Mouse (Mus musculus) left cerebral cortex, adult 18-20 months (tissue): Measurements from ENCODE around the gene Vps4b. TPM values are rescaled to one million over a fixed set of nuclear protein-coding genes. Genes with fewer than 3 reads are reported as not detected.

Experiments used
- DNase-seq, 2 experiments: peaks; one replicate each; pipeline ENCODE4 v3.0.0; 2021 to 2022; ENCODE audit warnings: low spot score in 2 of 2, mixed read lengths in 1 of 2
- long read RNA-seq, 2 experiments: library from polyadenylated mRNA; stranded (forward); transcript quantifications; one replicate each; pipeline ENCODE4 v2.0.0; 2021
- total RNA-seq, 2 experiments: library from RNA; stranded (reverse); gene quantifications; 2 replicates each; pipeline ENCODE4 v1.2.3; 2021

Gene Vps4b
- total RNA-seq: 10 to 100 TPM; 56.1 to 58.3 TPM
- long read RNA-seq, experiment 1, full-length matches to known transcripts: 54 of 59 reads
- long read RNA-seq, experiment 1, partial matches to known transcripts: 2 of 59 reads
- long read RNA-seq, experiment 1, other reads (novel, unspliced or antisense): 3 of 59 reads
- long read RNA-seq, experiment 2, full-length matches to known transcripts: 30 of 41 reads
- long read RNA-seq, experiment 2, partial matches to known transcripts: 5 of 41 reads
- long read RNA-seq, experiment 2, other reads (novel, unspliced or antisense): 6 of 41 reads

GRCm38 (mm10) chr1:106796542-106796924 is at the start of gene Vps4b:
Gene Vps4b, minus strand, starts transcription at chr1:106796728.
- peak; percentile 92 to 93 for DNase-seq

GRCm38 (mm10) chr1:106828784-106829183 is 32.3 kb upstream of the Vps4b start:
- DNase-seq: no peak

- no peak for DNase-seq
Measured at GRCm38 (mm10) chr1:106822297-106822696, 25.8 kb upstream of the Vps4b start.

DNA sequence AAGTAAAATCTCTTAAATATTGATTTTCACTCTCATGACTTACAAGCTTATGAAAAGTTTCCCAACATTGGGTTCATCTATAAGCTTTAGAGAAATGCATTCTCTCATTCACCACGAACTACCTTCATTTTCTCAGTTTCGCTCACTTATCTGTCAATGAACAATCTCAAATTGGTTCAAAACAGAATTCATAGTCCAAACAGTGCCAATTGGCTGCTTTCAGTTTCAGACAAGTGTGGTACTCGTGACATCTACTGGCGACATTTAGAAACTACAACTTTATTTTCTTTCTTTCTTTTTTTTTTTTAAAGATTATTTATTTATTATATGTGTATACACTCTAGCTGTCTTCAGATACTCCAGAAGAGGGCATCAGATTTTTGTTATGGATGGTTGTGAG is 21.8 kb upstream of the Vps4b start:
- no peak for DNase-seq

GRCm38 (mm10) chr1:106816766-106817165 is 20.2 kb upstream of the Vps4b start:
- no peak for DNase-seq

DNA sequence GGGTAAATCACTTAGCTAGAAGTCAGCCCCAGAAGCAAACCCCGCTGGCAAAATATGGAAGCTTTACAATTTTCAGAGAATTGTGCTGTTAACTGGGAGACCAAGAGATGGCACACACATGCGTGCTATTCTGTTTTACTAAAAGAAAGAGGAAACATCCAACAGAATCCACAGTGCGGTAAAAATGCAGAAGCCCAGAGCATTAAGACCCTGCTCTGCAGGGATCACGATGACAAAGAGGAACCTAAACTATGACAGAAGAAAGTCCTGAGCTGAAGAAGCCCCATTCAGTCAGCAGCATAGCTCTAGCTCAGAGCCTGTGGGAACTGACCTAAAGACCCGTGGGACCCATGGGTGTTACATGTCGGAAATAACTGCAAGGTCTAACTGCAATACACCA is 18.7 kb upstream of the Vps4b start:
- DNase-seq: no peak

DNA sequence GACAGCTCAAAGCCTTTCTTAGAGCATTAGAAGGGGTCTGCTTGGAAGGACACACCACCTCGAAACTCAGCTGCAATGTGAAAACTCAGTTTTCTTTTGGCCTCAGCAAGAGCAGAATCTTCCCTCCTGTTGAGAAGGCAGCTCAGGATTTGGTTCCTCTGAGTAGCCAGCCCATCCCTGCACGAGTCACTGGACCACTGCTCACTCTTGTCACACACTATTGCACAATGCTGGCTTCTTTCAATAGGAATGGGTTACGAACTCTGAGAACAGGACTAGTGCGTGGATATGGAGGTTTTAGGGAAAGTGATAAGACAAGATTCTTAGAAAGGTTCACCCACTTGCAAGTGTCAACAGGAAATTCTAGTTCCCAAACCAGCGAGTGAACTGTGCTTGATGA is 18.3 kb upstream of the Vps4b start:
- no peak for DNase-seq

DNA sequence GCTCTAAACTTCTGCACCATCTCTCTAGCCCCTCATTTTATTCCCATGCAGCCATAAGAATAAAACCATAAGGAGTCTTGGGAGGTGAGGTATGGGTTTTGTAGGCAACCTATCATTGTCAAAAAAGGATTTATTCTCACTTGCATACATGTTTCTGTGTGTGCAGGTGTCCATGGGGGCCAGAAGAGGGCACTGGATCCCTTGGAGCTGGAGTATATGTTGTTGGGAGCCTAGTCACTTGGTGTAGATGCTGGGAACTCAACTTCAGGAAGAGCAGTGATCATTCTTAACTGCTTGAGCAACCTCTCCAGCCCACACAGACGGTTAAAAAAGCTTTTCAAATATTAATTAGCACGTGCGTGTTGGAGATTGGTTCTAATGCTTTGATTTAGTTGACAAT is 3.4 kb upstream of the Vps4b start:
- DNase-seq: no peak

- DNase-seq: no peak
Measured at GRCm38 (mm10) chr1:106799406-106799805, 2.9 kb upstream of the Vps4b start.

DNA sequence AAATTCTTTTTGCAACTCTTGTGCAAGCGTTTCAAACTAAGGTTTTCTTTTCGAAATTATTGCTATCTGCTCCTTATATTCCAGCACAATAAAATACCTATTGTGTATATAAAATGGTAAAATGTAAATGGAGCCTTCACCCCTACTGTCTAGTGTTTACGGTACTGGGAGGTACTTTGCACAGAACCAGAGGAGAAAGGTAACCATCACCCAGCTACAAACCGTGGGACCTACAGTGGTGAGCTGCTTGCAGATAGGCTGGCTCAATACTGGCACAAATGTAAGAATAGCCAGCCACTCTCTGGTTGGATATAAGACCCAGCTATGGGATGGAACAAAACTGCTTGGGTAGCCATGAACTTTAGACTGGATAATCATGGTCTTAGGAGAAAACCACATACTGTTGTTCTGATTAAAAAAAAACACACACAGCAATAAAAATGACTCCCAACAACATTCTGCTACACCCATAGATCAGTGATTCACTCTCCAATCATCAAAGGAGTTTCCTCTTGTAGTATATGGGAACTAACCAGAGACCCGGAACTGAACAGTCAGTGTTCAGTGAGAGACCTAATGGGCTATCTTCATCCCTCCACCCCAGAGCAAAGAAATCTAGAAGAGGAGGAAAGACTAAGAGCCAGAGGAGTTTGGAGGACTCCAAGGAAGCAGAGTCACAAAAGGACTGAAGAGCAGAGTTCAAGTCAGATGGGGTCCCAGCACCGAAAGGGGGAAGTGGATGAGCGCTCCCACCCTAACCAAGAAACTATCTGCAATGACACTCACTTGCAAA is 655 bp upstream of the Vps4b start:
- DNase-seq: no peak

DNA sequence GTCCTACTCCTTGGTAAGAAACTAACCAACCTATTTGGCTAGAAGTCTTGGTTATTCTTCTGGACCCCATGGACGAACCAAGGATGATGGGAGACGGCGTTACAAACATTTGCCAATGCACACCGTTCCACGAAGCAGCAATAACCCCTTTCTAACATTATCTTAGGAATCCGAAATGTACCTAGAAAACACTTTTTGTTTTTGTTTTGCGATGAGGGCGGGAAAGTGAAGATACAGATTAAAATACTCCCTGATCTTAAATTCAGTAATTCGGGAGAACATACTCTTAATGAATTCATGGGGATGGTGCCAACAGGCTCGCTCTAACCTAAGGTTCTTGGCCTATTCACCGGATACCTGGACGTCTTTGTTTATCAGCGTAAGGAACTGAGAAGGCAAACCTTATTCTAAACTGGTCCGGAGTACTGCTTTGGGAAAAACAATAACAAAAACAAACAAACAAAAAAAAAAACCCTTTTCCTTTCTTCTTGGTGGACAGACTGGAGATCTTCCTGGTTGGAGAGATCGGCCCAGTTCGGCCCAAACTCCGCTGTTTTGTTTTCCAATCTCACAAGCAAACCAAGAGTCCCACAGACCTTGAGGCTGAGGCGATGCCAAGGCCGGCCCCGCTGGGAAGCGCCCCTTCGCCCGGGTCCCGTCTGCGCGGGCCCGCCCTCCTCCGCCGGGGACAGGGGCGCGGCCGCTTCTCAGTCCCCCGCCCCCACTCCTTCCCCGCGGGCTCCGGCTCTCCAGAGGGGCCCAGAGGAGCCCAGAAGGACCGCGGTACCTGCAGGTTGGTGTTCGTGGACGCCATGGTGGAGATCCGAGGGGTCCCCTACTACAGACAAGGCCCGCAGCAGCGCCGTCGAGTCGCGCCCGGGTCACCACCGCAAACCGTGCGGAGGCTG is 640 bp downstream of the Vps4b start:
- no peak for DNase-seq

- DNase-seq: no peak
Measured at GRCm38 (mm10) chr1:106774896-106775295, 21.6 kb downstream of the Vps4b start.

- no peak for DNase-seq
Measured at GRCm38 (mm10) chr1:106774092-106774491, 22.4 kb downstream of the Vps4b start.

DNA sequence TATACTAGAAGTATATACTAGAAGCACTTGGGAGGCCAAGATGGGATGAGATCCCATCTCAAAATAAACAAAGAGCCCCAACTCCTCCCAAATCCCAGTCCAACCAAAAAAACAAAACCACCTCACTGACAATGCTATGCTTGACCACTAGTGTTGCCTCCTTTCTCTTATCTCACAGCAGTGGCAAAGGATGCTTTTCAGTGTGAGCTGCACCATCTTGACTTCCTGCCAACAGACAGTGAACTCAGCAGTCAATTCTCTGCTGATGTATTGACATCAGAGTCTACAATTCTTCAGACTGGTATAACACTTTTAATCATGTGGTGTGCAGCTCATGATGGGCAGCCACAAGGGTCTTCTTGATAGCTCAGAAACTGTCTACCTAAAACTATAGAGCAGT is 27.8 kb downstream of the Vps4b start:
- DNase-seq: no peak

DNA sequence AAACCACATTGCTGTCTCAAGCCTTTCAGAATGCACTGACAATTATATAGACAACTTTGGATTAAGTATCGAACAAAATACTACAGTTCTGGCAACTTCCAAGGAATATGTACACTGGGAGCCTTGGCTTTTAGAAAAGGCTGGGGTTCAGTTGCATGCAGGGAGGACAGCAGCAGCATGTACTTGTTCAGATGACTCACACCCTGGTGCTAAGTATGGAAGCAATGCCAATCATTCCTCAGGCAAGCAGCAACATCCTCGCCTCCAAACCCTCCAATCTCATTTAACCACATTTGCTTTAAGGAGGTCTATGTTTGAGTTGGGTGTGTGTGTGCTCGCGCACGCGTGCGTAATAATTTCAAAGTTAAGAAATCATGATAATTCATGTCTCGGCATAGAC is 30.8 kb downstream of the Vps4b start:
- DNase-seq: peak; percentile 8 to 23

DNA sequence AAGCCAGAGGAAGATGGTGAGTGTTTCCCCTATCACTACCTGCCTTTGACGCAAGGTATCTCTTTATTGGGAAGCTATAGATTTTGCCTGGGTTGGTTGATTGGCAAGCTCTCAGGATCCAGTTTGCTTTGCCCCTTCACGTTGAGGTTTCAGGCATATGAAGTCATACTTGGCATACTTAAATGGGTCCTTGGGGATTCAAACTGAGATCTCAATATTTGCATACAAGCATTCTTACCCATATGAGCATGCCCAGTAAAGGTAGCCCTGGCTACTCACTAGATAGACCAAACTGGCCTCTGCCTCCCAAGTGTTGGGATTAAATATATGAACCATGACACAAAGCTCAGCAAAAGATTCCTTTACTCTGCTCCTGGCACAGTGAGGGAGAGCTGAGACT is 31.7 kb downstream of the Vps4b start:
- no peak for DNase-seq

DNA sequence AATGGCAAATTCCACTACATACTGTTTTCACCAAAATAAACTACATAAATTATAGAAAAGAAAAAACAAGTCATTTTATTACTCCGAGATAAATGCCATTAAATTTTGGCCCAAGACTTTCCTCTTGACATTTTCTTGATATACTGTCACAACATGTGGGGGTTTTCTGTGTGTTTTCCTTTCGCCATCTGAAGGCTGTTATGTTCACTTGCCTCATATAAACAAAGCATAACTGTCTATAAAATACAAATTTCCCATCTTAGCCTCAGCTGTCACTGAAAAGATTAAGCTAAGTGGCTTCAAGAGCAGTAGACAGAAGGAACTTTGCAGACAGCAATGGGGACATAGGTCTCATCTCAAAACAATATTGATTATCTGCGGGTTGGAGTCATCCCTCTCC is 32.2 kb downstream of the Vps4b start:
- no peak for DNase-seq

DNA sequence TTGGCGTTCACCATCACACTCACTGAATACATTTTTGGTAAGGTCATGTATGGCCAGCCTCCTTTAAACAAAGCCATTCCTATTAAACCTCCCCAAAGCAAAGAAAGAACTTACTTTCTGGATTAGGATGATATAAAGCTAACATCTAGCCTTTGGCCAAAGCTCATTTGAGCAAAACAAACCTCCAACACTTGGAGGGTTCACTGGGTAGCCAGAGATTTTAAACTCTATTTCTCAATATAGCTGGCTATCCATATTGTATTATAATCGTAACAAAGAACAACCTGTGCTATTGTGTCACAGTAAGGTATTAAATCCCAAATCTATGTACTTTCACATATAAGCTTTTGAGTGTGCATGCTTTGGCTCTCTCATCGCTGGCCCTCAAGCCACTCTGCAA is 35.8 kb downstream of the Vps4b start:
- no peak for DNase-seq

DNA sequence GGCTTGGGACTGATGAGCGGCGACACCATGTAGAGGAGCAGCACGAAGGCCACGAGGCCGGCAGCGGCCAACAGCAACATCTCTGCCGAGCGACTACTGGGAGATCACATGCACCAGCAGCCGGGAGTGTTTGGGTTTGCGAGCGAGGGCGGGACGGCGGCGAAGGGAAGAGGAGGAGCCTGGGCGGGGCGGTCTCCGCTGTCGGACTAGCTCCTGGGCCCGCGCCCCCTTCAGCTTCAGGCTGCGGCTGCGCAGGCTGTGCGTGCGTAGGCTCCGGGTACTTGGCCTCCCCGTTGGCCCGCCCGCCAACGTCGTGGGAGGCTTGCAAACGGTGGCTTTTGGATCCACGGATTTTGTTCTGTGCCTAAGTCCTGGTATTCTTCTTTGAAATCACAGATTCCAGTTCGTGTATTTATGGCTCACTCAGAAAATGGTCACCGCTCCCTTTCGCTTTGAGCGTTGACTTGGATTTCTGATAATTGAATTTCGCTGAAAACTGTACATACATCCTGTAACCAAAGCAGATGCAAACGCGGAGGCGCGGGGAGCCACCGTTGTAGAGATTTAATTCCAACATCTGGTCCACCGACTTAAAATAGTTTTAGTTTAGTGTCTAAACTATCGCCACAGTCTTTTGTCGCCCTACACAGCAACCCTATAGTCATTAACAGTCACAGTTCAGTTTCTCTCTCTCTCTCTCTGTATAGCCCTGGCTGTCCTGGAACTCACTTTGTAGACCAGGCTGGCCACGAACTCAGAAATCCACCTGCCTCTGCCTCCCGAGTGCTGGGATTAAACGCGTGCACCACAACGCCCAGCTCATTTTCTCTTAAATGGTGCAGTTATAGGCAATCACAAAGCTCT is 36.7 kb downstream of the Vps4b start, which contains the start of gene Kdsr:
TSS of gene Kdsr (minus strand) at position 156 of the 864 bp plus-strand sequence.
- peak; percentile 96 to 98 for DNase-seq

GRCm38 (mm10) chr1:106758734-106759571 is 37.6 kb downstream of the Vps4b start:
- peak; percentile 24 to 28 for DNase-seq
